Mouse (Mus musculus) leukemia stem cell, adult 10-12 weeks (primary cell): ENCODE data around the gene Gm20917. TPM values are rescaled to one million over a fixed set of nuclear protein-coding genes. Genes with fewer than 3 reads are reported as not detected.

ENCODE experiments used
- polyA plus RNA-seq: library from polyadenylated mRNA; stranded (reverse); fragments of >175 nt; gene quantifications from 2 replicates; pipeline ENCODE4 v1.2.3, GENCODE M21; 2012; ENCODE audit warnings: low replicate concordance

Gene Gm20917
- not detected in 2 replicates for polyA plus RNA-seq

GRCm38 (mm10) chrY:79151022-79151421 lies at the start of gene Gm20917:
Gene Gm20917 (minus strand): TSS chrY:79151122.

Other genes starting within 250 kb of the Gm20917 start
- gene Gm20916, start 168.4 kb upstream of the Gm20917 start, polyA plus RNA-seq, result not detected in 2 replicates